Mouse (Mus musculus) pancreas, adult 10 weeks (tissue): ENCODE data around the gene Fam102a. TPM values are rescaled to one million over a fixed set of nuclear protein-coding genes. Genes with fewer than 3 reads are reported as not detected.

Experiments used
- polyA plus RNA-seq: library from polyadenylated mRNA; stranded (reverse); fragments of 350-450 nt; fragmentation: Illumina TruSeq; extraction: RNeasy Lipid Tissue Mini Kit (QIAGEN cat#74804); gene quantifications from one replicate; pipeline ENCODE4 v1.2.3, GENCODE M21; 2015; ENCODE audit warnings: low read depth, low replicate concordance; ENCODE audit not compliant: insufficient read depth

The Fam102a gene
- polyA plus RNA-seq: 7.6 TPM

GRCm38 (mm10) chr2:32534733-32535471, at the start of gene Fam102a:
Fam102a (plus strand) TSS chr2:32535332.

GRCm38 (mm10) chr2:32570698-32571494, 35.8 kb downstream of the Fam102a start, which contains the start of gene Dpm2:
Dpm2 (plus strand) TSS chr2:32570858.

GRCm38 (mm10) chr2:32574497-32574896, 39.4 kb downstream of the Fam102a start, which contains the start of gene Pip5kl1:
Pip5kl1 (plus strand) TSS chr2:32574797.

GRCm38 (mm10) chr2:32575586-32576160, 40.5 kb downstream of the Fam102a start, which contains the start of gene 9430097D07Rik:
9430097D07Rik (minus strand) TSS chr2:32575684.

GRCm38 (mm10) chr2:32586871-32587351, 51.8 kb downstream of the Fam102a start, which contains the start of gene St6galnac4:
St6galnac4 (plus strand) TSS chr2:32587095.

GRCm38 (mm10) chr2:32599409-32599808, 64.3 kb downstream of the Fam102a start, which contains the start of gene St6galnac6:
St6galnac6 (plus strand) TSS chr2:32599709.

Other genes starting within 250 kb of the Fam102a start
- gene Golga2, start 247.9 kb upstream of the Fam102a start, polyA plus RNA-seq: 13.0 TPM
- gene Swi5, start 247.3 kb upstream of the Fam102a start, polyA plus RNA-seq: 67.1 TPM
- 37.5 TPM for gene Ciz1, start 183.0 kb upstream of the Fam102a start, polyA plus RNA-seq
- gene Dnm1, start 182.0 kb upstream of the Fam102a start, polyA plus RNA-seq: 12.4 TPM
- gene 1110008P14Rik, start 153.4 kb upstream of the Fam102a start, polyA plus RNA-seq: 20.2 TPM
- 4.9 TPM for gene Lcn2, start 147.1 kb upstream of the Fam102a start, polyA plus RNA-seq
- gene Ptges2, start 139.4 kb upstream of the Fam102a start, polyA plus RNA-seq: 5.3 TPM
- gene Naif1, start 84.9 kb upstream of the Fam102a start, polyA plus RNA-seq: 0.50 TPM
- gene Slc25a25, start 83.9 kb upstream of the Fam102a start, polyA plus RNA-seq: 4.5 TPM
- gene Dpm2, start 35.5 kb downstream of the Fam102a start, polyA plus RNA-seq: 30.0 TPM
- gene Pip5kl1, start 39.5 kb downstream of the Fam102a start, polyA plus RNA-seq: not detected
- gene 9430097D07Rik, start 40.4 kb downstream of the Fam102a start, polyA plus RNA-seq: not detected
- gene St6galnac4, start 51.8 kb downstream of the Fam102a start, polyA plus RNA-seq: 8.7 TPM
- gene St6galnac6, start 64.4 kb downstream of the Fam102a start, polyA plus RNA-seq: 8.5 TPM
- 4.1 TPM for gene Ak1, start 86.4 kb downstream of the Fam102a start, polyA plus RNA-seq
- gene Eng, start 111.3 kb downstream of the Fam102a start, polyA plus RNA-seq: 78.3 TPM
- gene Fpgs, start 168.8 kb downstream of the Fam102a start, polyA plus RNA-seq: 25.2 TPM
- 22.0 TPM for gene Cdk9, start 177.7 kb downstream of the Fam102a start, polyA plus RNA-seq
- gene Sh2d3c, start 185.7 kb downstream of the Fam102a start, polyA plus RNA-seq: 7.7 TPM
- gene 6330409D20Rik, start 205.7 kb downstream of the Fam102a start, polyA plus RNA-seq: not detected
- 24.0 TPM for gene Tor2a, start 221.9 kb downstream of the Fam102a start, polyA plus RNA-seq
- gene Ttc16, start 240.3 kb downstream of the Fam102a start, polyA plus RNA-seq: 0.70 TPM
- gene Ptrh1, start 240.5 kb downstream of the Fam102a start, polyA plus RNA-seq: 4.1 TPM
- 0.48 TPM for gene Cfap157, start 249.1 kb downstream of the Fam102a start, polyA plus RNA-seq